Mouse (Mus musculus) brain, embryonic 14.5 days (tissue): ENCODE measurements around the gene Pabpc6. TPM values are rescaled to one million over a fixed set of nuclear protein-coding genes. Genes with fewer than 3 reads are reported as not detected.

Source experiments
- DNase-seq: peaks from one replicate; pipeline ENCODE4 v3.0.0-alpha.2; 2011; ENCODE audit warnings: low read depth
- CTCF ChIP-seq: fragments of 200-500 bp; IDR thresholded peaks from 2 replicates; pipeline ENCODE4 v1.5.1; 2012; ENCODE audit warnings: inconsistent platforms, mild to moderate bottlenecking, moderate library complexity, borderline replicate concordance; ENCODE audit not compliant: insufficient read depth, insufficient read length; ENCODE audit errors: extremely low read depth
- POLR2A ChIP-seq: fragments of 200-500 bp; IDR thresholded peaks from 2 replicates; pipeline ENCODE4 v1.6.1; 2012; ENCODE audit warnings: mild to moderate bottlenecking, inconsistent platforms, borderline replicate concordance; ENCODE audit not compliant: poor library complexity, insufficient read depth, insufficient read length, severe bottlenecking; ENCODE audit errors: extremely low read depth
- polyA plus RNA-seq: library from polyadenylated mRNA; depleted of rRNA; stranded (reverse); fragments of >200 nt; gene quantifications from 2 replicates; pipeline ENCODE4 v1.2.3, GENCODE M21; 2012; rRNA removed

Pabpc6 gene
- polyA plus RNA-seq, result not detected in 2 replicates

DNA sequence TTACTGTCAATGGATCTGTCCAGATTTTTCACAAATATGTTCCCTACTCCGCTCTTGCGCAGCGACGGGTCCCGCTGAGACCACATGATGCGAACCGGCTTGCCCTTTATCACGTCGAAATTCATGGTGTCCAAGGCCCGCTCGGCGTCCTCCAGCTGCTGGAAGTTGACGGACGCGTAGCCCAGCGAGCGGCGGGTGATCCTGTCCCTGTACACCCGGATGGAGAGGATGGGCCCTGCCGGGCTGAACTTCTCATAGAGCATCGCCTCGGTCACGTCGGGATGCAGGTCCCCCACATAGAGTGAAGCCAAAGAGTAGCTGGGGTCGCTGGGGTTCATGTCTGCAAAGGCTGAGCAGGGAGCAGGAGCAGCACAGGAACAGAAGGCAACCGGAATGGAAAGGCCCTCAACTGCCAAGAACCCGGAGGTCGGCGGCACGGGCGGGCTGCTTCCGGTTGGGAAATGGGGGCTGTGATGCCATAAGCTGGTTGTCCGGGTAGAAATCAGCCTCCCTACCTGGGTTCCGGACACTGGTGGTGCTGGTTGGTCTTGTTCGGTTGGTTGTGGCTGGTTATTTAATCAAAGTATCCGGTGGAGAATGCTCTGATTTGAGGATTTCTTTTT, at the start of gene Pabpc6:
Gene Pabpc6, minus strand, starts transcription at position 435 of the 623 bp plus-strand sequence.
- no peak for DNase-seq
- no peak for TF ChIP-seq CTCF
- TF ChIP-seq POLR2A, result no peak

DNA sequence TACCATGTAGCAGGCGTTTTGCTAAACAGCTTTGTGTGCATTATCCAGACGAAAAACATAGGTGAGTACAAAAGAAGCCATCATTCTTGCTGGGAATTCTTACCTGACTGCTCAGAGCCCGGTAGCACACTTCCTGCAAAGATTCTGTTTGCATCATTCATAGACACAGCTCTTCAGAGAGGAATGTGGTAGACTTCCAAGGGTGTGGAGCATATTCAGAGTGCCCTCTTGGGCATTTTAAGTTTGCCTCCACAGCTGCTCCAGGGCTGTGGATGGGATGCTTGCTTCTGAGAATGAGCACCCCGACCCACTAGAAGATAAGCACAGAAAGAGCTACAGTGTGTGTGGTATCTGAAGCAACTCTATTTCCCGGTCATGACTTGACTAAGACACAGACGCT, 41.4 kb upstream of the Pabpc6 start:
- TF ChIP-seq CTCF, result no peak
- TF ChIP-seq POLR2A, result no peak
- no peak for DNase-seq

GRCm38 (mm10) chr17:9708888-9709287, 39.4 kb upstream of the Pabpc6 start:
- no peak for TF ChIP-seq CTCF
- TF ChIP-seq POLR2A, result no peak
- no peak for DNase-seq

DNA sequence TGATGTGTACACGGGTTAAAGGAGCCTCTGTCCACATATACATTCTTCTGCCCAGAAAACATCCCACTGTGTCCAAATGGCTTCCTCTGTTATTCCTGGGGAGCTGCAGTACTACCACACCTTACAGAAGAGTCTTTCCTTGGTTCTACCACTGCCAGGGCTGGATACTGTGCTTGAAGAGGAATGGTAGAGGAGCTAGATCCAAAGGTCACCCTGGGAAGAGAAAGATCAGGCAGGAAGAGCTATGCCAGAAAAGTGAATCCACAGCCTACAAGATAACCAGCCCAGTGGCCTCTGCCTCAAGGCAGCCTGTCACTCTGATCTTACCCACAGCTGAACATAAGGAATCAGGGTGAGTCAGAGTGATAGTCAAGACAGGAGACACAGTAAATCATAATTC, 37.8 kb upstream of the Pabpc6 start:
- no peak for DNase-seq
- TF ChIP-seq POLR2A (no peak), CTCF (no peak)

- peak; percentile 81 for DNase-seq
- TF ChIP-seq POLR2A (no peak), CTCF (no peak)
Observed at GRCm38 (mm10) chr17:9697763-9698162, 28.2 kb upstream of the Pabpc6 start.

DNA sequence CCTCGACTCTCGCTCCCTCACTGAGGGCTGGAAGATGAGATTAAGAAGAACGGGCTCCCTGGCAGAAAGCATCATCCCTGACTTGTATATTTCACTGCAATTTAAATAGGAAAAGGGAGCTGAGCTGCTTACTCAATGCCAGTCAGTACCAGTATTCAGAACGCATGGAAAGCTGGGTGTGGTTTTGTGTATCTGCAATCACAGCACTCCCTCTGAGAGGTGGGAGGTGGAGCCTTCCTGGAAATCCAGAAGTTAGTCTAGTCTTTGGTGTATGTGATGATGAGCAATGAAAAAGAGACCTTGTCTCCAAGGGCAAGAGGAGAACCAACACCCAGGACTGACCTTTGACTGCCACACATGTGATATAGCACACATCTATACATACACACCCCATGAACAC, 21.7 kb upstream of the Pabpc6 start:
- DNase-seq, result no peak
- TF ChIP-seq CTCF (no peak), POLR2A (no peak)

- no peak for DNase-seq
- no peak for TF ChIP-seq POLR2A
- TF ChIP-seq CTCF, result no peak
Observed at GRCm38 (mm10) chr17:9683539-9684155, 14.1 kb upstream of the Pabpc6 start.

DNA sequence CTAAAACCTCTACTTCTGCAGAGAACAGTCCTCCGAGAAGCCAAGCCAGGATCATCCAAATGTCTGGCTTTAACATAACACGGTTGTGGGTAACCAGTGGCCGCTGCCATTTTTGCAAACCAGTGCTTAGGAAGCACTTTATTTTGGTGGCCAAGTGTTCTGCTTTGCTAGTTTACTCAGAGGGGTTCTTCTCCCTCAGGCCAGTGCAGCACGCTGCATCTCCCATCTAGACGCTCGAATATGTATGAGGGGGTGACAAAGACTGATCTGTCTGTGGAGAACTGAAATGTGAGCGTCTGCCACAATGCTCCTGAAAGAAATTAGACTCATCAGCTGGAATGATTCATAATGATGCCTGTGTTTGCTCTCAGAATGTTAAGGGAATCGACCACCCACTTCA, 11.2 kb upstream of the Pabpc6 start:
- DNase-seq, result peak; percentile 66
- no peak for TF ChIP-seq POLR2A

- DNase-seq, result peak; percentile 77
- TF ChIP-seq POLR2A, result no peak
- no peak for TF ChIP-seq CTCF
Observed at GRCm38 (mm10) chr17:9675175-9675789, 5.8 kb upstream of the Pabpc6 start.

DNA sequence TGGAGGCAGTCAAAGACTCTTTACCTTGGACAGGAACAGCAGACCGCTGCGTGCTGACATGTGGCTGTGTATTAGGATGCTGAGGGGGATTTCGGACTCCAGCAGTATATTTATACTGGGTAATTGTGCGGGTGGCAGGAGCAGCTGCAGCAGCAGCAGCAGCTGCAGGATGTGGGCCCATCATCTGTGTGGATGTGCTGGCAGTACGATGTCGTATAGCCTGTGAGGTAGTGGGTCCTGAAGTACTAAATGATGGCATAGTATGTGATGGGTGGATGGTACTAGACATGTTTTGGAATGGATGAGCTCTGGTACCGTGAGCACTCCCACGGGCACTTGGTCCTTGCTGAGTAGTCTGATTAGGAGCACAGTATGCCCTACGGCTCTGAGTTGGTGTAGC, 1.6 kb downstream of the Pabpc6 start:
- DNase-seq, result no peak
- no peak for TF ChIP-seq CTCF
- TF ChIP-seq POLR2A, result no peak

DNA sequence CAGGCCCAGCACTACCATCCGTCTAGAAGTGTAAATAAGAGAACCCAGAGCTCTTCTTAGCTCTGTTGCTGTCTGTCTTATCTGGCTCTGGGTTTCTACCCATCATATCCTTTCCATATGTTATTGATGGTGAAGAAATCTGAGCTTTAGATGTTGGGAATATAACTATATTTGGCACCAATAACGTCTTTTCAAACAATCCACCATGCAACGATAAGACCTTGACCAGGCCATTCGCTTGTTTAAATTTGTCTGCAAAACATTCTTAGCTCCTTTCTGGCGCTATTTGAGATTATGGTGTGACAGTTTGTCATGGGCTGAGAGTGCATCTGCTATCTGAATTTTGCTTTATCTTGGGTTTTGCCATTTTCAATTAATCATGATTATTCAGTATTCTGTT, 10.9 kb downstream of the Pabpc6 start:
- no peak for DNase-seq
- TF ChIP-seq CTCF, result no peak
- TF ChIP-seq POLR2A, result no peak

DNA sequence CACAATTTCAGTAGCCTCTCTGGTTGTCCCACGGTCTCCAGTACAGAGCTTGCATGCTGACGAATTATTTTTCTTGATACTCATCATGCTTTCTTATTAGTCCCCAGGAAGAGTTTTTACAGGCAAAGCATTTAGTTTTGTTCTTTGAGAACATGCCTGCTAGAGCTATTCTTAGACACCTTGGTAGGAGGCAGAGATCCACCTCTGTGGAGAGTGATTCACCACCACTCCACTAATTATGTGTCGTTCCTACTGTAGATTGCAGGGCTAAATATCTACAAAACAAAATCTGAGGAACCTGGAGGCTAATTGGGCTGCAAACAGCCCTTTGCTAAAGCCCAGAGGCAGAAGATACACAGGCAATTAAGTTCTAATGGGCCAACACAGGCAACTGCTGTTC, 15.4 kb downstream of the Pabpc6 start:
- DNase-seq, result no peak
- TF ChIP-seq CTCF (no peak), POLR2A (no peak)
